ENCODE assay signal across 18 mouse cellular contexts in the genomic region with DNA sequence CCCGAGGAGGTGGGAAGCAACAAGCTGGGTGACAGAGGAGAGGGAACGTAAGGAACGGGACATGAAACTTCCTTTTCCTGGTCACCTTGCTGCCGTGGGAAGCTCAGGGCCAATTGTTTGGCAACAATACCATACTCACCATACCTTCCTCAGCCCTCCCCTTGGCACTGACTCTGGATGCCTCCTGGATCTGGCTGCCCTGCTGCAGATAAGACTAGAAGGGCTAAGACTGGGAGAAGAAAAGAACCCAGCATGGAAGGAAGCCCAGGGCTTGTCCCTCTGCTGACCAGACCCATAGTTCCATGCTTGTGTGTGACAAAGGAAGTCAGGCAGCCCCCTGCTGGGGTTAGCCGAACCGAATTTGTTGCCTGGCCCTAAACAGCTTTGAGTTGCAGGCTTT. TPM values are rescaled to one million over a fixed set of nuclear protein-coding genes. Genes with fewer than 3 reads are reported as not detected.
A peak's percentile ranks its signal among the peaks of the same experiment; 100 is the strongest.
DNase-seq lines count a peak whose midpoint lies in the region; ATAC-seq and TF ChIP-seq lines count a peak whose summit lies in the region.
"Had no signal": no experiment of that assay in that cellular context is flagged by ENCODE, and none has a peak within 500 bp of the region (broad histone marks: within the 10 kb centered on the region; RNA-seq: fewer than 3 reads in every experiment).

No protein-coding gene starts in this region.

- H3K4me2 ChIP-seq in heart, embryonic 13.5 days, result no peak overlapping the region
- H3K4me2 ChIP-seq: embryonic facial prominence, embryonic 15.5 days had no signal

- peak overlapping the region; percentile 54; the same call in 1 of the 2 replicates for H3K9ac ChIP-seq in heart, embryonic 13.5 days
- H3K9ac ChIP-seq: embryonic facial prominence, embryonic 15.5 days; liver, embryonic 14.5 days had no signal

- intact Hi-C loops in heart, postnatal 10 days (cut with DNase I), result no loop called here
- intact Hi-C loops in left cerebral cortex, adult 2 months (cut with DNase I), result no loop called here
- intact Hi-C loops in left cerebral cortex, postnatal 14 days (cut with DNase I), result no loop called here

- DNase-seq in cerebellum, adult 2 months, result peak; percentile 50 to 60
- no peak for DNase-seq in cerebellum, postnatal 4 days (ENCODE audit: low spot score in 2 of 2)
- no peak for DNase-seq in heart, postnatal 10 days
- DNase-seq in left cerebral cortex, adult 2 months (ENCODE audit: extremely low spot score in 1 of 2, low spot score in 2 of 2), result no peak
- no peak for DNase-seq in left cerebral cortex, postnatal 14 days (ENCODE audit: low spot score in 2 of 2)
- DNase-seq in brain, adult 2 months (ENCODE audit: low read depth, low spot score), result peak; percentile 52
- DNase-seq: adrenal gland, adult 8-10 months; gastrocnemius, postnatal 36 days; kidney, adult 9 months; right cerebral cortex, postnatal 4 days; thymus, postnatal 14 days had no signal

- H3K36me3 ChIP-seq in heart, embryonic 13.5 days, result peaks cover 25% of the 10 kb centered on the region
- H3K36me3 ChIP-seq: embryonic facial prominence, embryonic 15.5 days had no signal

- no peak for ATAC-seq in heart, embryonic 13.5 days (ENCODE audit: extremely low read depth, insufficient number of reproducible peaks, low FRiP score, low TSS enrichment)
- ATAC-seq: CD4-positive, CD25-positive, alpha-beta regulatory T cell, adult 4 months; Patski had no signal

- 7% methylated on average over 6 of the region's 6 CpGs for WGBS in cerebellum, adult 2 months
- 42% methylated on average over 6 of the region's 6 CpGs for WGBS in heart, embryonic 13.5 days

- no peaks in the 10 kb centered on the region for H3K27me3 ChIP-seq in cerebellum, adult 2 months (ENCODE audit: control insufficient read depth, insufficient read depth, low read length)
- no peaks in the 10 kb centered on the region for H3K27me3 ChIP-seq in heart, embryonic 13.5 days (replicated peaks)
- H3K27me3 ChIP-seq: embryonic facial prominence, embryonic 15.5 days; Patski had no signal

- H3K4me1 ChIP-seq in cerebellum, adult 2 months (ENCODE audit: control insufficient read depth, insufficient read depth, low read length), result peaks cover 55% of the 10 kb centered on the region
- H3K4me1 ChIP-seq in heart, embryonic 13.5 days, result peaks cover 93% of the 10 kb centered on the region

- H3K27ac ChIP-seq in cerebellum, adult 2 months (ENCODE audit: insufficient read depth, low read length), result no peak overlapping the region
- no peak overlapping the region for H3K27ac ChIP-seq in heart, embryonic 13.5 days (replicated peaks)
- H3K27ac ChIP-seq in left cerebral cortex, adult 2 months, result peak overlapping the region; percentile 11; the same call in 1 of the 2 replicates
- H3K27ac ChIP-seq: embryonic facial prominence, embryonic 15.5 days; heart, embryonic 10.5 days; liver, embryonic 14.5 days; stomach, postnatal 0 days had no signal

- TF ChIP-seq CTCF in cerebellum, adult 2 months (IDR thresholded peaks at IDR 0.05; ENCODE audit: borderline replicate concordance, insufficient read depth, low read depth, low read length), result no peak
- no peak for TF ChIP-seq CTCF in left cerebral cortex, adult 2 months (IDR thresholded peaks at IDR 0.05)

- no peak overlapping the region for H3K4me3 ChIP-seq in cerebellum, adult 2 months (replicated peaks; ENCODE audit: insufficient read depth, low read depth, low read length)
- H3K4me3 ChIP-seq in heart, embryonic 13.5 days, result no peak overlapping the region
- H3K4me3 ChIP-seq in left cerebral cortex, adult 2 months, result no peak overlapping the region
- H3K4me3 ChIP-seq: embryonic facial prominence, embryonic 15.5 days; heart, embryonic 10.5 days had no signal

- TF ChIP-seq POLR2A in cerebellum, adult 2 months (IDR thresholded peaks at IDR 0.05; ENCODE audit: borderline replicate concordance, insufficient read depth, low read length), result no peak

- no peaks in the 10 kb centered on the region for H3K9me3 ChIP-seq in heart, embryonic 13.5 days
- H3K9me3 ChIP-seq: embryonic facial prominence, embryonic 15.5 days; heart, embryonic 10.5 days had no signal

RNA-seq across cellular contexts. Expression of gene Dnmt3a, which starts 9.6 kb away (rescaled TPM):
- 43.2 and 47.6 TPM in 2 replicates for polyA plus RNA-seq in cerebellum, adult 2 months (2012; rRNA removed)
- polyA plus RNA-seq in heart, embryonic 13.5 days (2015; fragmentation: Nextera tagmentation; extraction: Ambion mirVana), result 94.2 and 108 TPM in 2 replicates
- total RNA-seq in heart, postnatal 10 days (2021), result 100 to 1,000 TPM; 105 to 121 TPM
- total RNA-seq in left cerebral cortex, adult 2 months (2021), result 100 to 1,000 TPM in 1 of 2 experiments, 10 to 100 TPM in 1; 99.8 to 116 TPM
- total RNA-seq in left cerebral cortex, postnatal 14 days (2021), result 100 to 1,000 TPM; 337 to 343 TPM

Comparison
In these comparisons a context has a peak if more than half of its experiments do, and no peak if none do; other contexts are left out.
1. DNase-seq: peak in cerebellum, adult 2 months (2 of 2) and brain, adult 2 months (single experiment); none in cerebellum, postnatal 4 days (0 of 2), heart, postnatal 10 days (0 of 2), left cerebral cortex, adult 2 months (0 of 2) and left cerebral cortex, postnatal 14 days (0 of 2).